Mouse (Mus musculus) lung, postnatal 25 days (tissue): ENCODE data around the gene Cdyl2.

Experiments
- DNase-seq: peaks from one replicate; pipeline ENCODE4 v3.0.0; 2022; ENCODE audit warnings: low spot score

Cdyl2 gene

DNA sequence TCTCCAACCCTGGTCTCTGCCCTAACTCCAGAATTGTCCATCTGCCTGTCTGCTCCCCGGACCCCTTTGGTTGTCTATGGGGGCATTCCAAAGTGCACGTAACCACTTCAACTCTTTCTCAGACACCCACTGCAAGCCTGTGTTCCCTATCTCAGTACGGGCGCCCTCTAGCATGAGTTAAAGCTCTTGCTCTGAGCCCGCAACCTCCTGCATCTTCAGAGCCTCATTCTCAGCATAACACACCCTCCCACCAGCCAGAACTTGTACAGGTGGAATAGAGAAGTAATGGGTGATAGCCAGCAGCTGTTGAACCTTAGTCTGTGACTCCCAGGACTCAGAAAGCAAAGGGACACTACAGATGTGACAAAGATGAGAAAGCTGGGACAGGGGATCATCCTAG, 196.0 kb downstream of the Cdyl2 start:
- DNase-seq: no peak

- DNase-seq: no peak
These were observed 199.7 kb downstream of the Cdyl2 start for GRCm38 (mm10) chr8:116533081-116533480.

DNA sequence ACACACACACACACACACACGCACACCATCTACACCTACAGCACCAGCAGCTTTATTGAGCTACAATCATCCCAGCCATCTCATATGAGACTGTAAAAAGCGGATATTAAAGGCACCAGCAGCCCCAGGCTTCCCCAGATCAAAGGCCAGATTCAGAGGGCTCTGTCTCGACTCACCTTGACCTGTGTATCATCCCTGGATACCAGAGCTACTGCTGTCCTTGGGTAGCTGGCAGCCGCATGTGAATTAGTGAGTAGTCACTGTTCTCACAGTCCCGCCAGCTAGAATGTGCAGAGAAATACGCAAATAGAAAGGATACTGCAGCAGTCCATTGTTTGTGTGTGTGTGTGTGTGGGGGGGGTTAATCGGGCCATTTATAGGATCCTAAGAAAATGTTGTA, 204.1 kb downstream of the Cdyl2 start:
- no peak for DNase-seq

DNA sequence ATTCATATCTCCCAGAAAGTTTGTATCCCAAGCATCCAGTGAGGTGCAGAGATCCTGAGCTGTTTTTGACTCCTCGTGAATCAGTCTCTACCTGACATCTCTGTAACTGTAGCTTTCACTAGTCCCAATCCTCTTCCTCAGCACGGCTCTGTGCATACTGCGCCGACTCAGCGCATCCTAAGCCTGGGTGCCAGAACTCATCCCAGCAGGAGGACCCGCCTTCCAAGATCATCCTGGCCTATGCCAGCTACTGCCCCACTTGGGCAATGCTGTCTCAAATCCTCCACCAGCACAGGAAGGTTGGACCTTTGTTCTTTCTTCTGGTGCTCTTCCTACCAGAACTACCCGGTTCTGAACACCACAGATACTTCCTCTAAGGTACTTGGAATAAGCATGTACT, 207.9 kb downstream of the Cdyl2 start:
- DNase-seq: no peak
